15 mouse cellular contexts compared by ENCODE assay signal in the genomic region with DNA sequence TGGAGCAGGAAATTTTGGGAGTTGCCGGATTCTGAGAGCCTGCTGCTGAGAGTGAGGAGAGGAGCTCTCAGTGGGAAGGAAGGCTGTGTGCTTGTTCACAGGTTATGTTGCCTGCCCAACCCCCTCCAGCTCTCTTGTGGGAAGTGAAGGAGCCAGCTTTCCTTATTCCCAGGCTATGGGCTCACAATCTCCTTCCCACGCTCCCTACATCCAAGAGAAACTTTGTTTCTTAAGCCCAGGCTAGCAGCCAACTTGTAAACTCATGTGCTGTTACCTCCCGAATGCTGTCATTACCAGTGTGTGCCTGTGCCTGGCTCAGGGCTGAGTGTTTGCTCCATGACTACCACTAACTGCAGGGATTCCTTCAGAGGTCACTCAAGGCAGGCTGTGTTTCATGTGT. TPM values are rescaled to one million over a fixed set of nuclear protein-coding genes. Genes with fewer than 3 reads are reported as not detected.
DNase-seq lines count a peak whose midpoint lies in the region.
"Had no signal": no experiment of that assay in that cellular context is flagged by ENCODE, and none has a peak within 500 bp of the region (broad histone marks: within the 10 kb centered on the region; RNA-seq: fewer than 3 reads in every experiment).

No protein-coding gene starts in this region.

- intact Hi-C loops in heart, postnatal 25 days (cut with DNase I) = loop anchor here (10.0 kb wide), 1 partner anchor 236 kb away; no protein-coding TSS in a partner anchor

- peak; percentile 91 for DNase-seq in heart, adult 11 months
- DNase-seq in heart, postnatal 25 days (ENCODE audit: low spot score) = no peak
- peak; percentile 18 for DNase-seq in right cerebral cortex, adult 18-20 months
- no peak for DNase-seq in right cerebral cortex, adult 2 months (ENCODE audit: low spot score in 2 of 2)
- peak; percentile 63 for DNase-seq in gonadal fat pad, adult 2 months (ENCODE audit: low read depth)
- peak; percentile 74 for DNase-seq in testis, postnatal 14 days (ENCODE audit: low spot score)
- DNase-seq in kidney, postnatal 36 days = no peak
- no peak for DNase-seq in adrenal gland, postnatal 10 days
- DNase-seq: adrenal gland, postnatal 14 days; cerebellum, adult 18-20 months; cerebellum, adult 9-11 months; cerebellum, postnatal 36 days; gastrocnemius, postnatal 25 days; kidney, adult 9 months had no signal

RNA-seq across cellular contexts. Expression of a gene that starts 39.8 kb away (rescaled TPM):
- total RNA-seq in heart, postnatal 25 days (2021) = 1 to 10 TPM; 6.8 to 7.1 TPM
- polyA plus RNA-seq in gonadal fat pad, adult 2 months (2012; rRNA removed) = 3.9 and 5.2 TPM in 2 replicates
- total RNA-seq in adrenal gland, postnatal 10 days (2021) = 1 to 10 TPM; 5.4 to 5.9 TPM
- total RNA-seq: CH12.LX had no signal

RNA-seq across cellular contexts. Expression of a gene that starts 55.2 kb away (rescaled TPM):
- total RNA-seq in heart, postnatal 25 days (2021) = under 1 TPM; 0.42 to 0.49 TPM
- 3.3 and 4.1 TPM in 2 replicates for polyA plus RNA-seq in gonadal fat pad, adult 2 months (2012; rRNA removed)
- 1 to 10 TPM; 2.2 to 3.0 TPM for total RNA-seq in adrenal gland, postnatal 10 days (2021)
- total RNA-seq: CH12.LX had no signal

Comparison
In these comparisons a context has a peak if more than half of its experiments do, and no peak if none do; other contexts are left out.
1. DNase-seq: peak in heart, adult 11 months (single experiment), right cerebral cortex, adult 18-20 months (single experiment), gonadal fat pad, adult 2 months (single experiment) and testis, postnatal 14 days (single experiment); none in heart, postnatal 25 days (single experiment), right cerebral cortex, adult 2 months (0 of 2), kidney, postnatal 36 days (0 of 2) and adrenal gland, postnatal 10 days (single experiment).